Mouse (Mus musculus) layer of hippocampus, postnatal 10 days (tissue): ENCODE results near the gene Nutf2. TPM values are rescaled to one million over a fixed set of nuclear protein-coding genes. Genes with fewer than 3 reads are reported as not detected.

Experiments used
- DNase-seq, 2 experiments: peaks; one replicate each; pipeline ENCODE4 v3.0.0; 2021; ENCODE audit warnings: low spot score in 2 of 2
- total RNA-seq, 2 experiments: library from RNA; stranded (reverse); gene quantifications; 2 replicates each; pipeline ENCODE4 v1.2.3; 2021

The Nutf2 gene
- total RNA-seq, 2 experiments from 2014 or later = 23.3 to 42.6 TPM

DNA sequence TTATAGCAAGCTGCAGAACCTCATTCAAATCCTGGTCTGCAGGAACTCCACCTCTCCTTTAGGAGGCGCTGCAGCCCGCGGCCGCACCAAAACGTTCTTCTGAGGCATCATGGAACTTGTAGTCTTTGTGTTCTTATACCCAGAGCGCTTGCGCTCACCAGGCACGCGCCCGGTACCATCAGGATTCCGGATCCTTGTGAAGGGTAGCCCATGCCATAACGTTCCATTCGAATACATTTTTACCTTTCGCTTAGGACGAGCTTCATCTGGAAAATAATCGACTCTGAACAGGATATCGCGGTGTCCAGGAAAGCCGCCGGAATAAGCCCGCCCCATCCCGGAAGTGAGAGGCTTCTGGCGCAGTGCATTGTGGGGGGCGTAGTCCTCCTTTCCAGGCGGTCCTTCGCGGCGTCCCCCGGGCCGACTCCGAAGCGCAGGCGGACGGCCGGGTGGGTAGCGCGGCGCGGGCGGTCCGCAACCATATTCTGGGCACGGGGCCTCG lies 5.6 kb upstream of the Nutf2 start, which contains the start of gene Thap11:
Gene Thap11 (plus strand): TSS at position 418 of the 502 bp plus-strand sequence.
- DNase-seq = peak; percentile 91 to 93

DNA sequence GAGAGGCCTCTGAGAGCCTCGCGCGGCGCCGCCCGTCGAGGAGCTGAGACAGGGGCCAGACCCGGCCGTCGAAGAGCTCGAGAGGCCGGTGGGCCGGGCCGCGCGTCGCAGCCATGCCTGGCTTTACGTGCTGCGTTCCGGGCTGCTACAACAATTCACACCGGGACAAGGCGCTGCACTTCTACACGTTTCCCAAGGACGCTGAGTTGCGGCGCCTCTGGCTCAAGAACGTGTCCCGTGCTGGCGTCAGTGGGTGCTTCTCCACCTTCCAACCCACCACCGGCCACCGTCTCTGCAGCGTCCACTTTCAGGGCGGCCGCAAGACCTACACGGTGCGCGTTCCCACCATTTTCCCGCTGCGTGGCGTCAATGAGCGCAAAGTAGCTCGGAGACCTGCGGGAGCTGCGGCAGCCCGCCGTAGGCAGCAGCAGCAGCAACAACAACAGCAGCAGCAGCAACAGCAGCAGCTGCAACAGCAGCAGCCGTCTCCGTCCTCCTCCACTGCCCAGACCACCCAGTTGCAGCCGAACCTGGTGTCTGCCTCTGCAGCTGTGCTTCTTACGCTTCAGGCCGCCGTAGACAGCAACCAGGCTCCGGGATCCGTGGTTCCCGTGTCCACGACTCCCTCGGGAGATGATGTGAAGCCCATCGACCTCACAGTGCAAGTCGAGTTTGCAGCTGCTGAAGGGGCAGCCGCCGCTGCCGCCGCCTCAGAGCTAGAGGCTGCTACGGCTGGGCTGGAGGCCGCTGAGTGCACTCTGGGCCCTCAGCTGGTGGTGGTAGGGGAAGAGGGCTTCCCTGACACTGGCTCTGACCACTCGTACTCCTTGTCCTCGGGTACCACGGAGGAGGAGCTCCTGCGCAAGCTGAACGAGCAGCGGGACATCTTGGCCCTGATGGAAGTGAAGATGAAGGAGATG lies 4.9 kb upstream of the Nutf2 start:
- DNase-seq = peak; percentile 60 to 68

DNA sequence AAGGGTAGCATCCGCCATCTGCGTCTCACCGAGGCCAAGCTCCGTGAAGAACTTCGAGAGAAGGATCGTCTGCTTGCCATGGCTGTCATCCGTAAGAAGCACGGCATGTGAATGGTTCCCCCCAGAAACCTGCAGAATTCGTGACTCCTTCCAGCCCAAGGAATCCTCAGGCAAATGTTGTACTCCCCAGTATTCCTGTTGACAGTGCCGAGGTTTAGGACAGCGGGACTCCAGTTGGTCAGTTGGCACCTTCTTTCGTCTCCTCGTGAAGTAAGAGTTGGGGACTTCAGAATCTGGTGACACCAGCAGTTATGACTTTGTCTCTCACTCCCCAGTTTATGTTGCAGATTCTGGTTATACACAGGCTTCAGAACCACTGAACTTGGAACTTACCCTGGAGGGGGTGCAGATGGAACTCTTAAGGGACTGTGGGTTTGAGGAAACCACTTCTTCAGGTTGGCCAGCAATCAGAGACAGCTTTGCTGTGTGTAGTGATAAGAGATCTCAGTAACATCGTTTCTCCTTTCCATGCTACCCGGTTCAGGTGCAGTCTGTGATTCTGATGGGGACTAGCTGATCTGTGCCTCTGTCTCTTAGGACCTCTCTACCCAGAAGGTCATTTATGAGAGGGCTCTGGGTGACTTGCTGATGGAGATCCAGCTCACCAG lies 4.1 kb upstream of the Nutf2 start:
- DNase-seq = no peak

DNA sequence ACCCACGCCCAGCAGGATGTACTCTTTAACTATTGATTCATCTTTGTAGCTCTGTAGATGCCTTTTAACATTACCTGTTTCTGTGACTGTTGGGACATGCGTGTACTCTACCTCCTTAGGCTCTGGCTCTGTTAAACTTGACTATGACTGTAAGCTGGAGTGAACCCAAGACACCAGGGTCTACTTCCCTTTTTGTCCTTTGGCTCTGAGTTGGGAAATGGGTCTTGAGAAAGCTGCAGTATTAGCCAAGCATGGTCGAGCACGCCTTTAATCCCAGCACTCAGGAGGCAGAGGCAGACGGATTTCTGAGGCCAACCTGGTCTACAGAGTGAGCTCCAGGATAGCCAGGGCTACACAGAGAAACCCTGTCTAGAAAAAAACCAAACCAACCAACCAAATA lies 1.9 kb upstream of the Nutf2 start:
- no peak for DNase-seq

DNA sequence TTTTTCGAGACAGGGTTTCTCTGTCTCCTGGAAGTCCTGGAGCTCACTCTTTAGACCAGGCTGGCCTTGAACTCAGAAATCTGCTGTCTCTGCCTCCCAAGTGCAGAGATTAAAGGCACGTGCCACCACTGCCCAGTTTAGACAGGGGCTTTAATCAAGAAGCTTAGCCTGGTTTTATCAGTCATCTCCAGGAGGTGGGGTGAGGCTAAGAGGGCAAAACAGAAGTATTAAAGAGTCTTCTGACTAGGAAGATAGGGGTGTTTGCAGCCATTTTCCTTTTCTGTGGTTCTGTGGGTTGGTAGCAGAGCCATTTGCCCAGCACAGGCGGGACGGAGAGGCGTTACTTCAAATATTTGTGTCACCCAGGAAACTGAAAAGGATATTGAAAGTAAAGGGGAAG lies 1.1 kb upstream of the Nutf2 start:
- DNase-seq = no peak

DNA sequence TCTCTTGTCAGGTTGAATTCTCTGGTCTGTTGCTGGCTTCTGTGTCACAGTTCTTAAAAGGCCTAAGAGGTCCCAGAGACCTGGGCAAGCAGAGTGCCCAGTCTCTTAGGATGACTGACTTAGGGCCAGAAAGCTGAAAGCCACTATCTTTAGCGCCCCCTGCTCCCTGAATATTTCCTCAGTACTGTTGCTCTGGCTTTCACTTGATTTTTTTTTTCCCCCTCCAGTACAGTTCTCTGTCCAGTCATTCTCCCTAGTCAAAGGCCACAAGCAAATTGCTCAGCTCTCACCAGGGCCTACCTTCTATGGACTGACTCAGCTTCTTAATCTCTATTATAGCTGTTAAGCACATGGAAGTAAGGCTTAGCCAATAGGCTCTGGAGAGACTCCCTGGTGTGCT lies 1.6 kb downstream of the Nutf2 start:
- peak in 1 of 2 experiments; percentile 22 for DNase-seq

DNA sequence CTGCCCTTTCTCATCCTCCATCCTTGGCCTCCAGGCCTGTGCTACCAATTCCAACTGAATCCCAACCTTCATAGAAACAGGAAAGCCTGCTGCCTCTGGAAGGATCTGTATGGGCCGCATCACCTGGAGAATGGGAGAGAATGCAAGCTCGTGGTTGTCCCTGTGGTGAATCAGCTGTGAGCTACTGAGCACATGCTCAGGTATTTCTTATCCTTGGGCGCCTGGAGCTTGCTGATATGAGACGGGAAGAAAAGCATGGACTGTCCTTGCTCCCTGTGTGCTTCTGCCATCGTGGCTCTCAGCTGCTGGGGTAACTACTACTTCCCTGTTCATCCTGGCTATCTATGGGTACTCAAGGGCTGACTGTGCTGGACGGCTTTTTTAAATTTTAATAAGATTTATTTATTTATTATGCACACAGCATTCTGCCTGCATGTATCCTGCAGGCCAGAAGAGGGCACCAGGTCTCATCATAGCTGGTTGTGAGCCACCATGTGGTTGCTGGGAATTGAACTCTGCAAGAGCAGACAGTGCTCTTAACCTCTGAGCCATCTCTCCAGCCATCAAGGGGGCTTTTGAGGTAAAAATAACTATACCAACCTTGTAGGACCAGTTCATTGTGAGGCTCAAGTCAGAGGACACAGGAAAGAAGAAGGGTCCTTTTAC lies 6.1 kb downstream of the Nutf2 start:
- no peak for DNase-seq

DNA sequence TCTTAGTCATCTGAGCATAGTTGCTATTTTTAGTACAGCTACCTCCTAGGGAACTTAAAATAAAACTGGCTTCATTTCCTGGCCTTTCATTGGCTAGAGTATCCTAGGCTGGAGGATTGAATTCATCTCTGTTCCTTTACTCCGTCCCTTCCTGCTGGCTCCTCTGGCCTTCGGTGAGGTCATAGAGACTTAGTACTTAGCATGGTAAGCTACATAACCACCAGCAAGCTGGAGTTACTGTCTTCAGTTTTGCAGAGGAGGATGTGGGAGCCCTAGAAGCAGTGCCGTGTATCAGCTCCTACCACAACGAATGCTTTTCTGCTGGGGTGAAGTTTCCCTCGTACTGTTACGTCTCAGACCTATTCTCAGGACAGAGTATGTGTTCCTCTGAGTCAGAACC lies 13.9 kb downstream of the Nutf2 start:
- DNase-seq = no peak

DNA sequence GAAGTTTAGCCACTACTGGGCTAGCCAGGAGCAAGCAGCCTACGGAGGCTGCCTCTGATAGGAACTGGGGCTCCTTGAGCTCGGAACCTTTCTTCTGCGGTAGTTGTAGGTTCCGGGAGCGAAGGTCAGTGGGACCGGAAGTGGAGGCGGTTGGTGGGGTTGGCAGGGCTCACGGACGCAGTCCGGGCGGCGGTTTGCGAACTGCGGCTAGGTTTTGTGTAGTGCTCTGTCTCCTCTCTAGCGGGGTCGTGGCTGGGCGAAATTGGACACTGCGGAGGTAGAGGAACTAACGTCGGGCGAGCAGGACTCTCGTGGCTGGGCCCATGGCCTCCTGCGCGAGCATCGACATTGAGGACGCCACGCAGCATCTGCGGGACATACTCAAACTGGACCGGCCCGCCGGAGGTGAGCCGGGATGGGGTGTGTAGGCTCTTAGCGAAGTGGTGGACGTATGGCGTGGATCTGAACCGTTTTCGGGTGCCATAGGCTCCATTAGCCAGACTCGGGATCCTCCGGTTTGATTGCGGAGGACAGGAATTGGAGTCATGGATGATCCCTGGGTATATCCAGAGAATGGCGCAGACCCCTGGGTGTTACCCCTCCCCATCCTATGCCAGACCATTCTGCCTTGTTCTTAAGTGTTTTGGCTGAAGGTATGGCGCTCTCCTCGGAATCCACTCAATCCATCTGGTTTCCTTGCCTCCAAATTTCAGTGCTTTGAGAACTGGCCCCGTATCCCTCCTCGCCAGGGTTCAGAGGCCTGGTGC lies 20.6 kb downstream of the Nutf2 start, which contains the start of gene Edc4:
Gene Edc4 (plus strand): TSS at position 128 of the 767 bp plus-strand sequence.
- peak; percentile 93 to 94 for DNase-seq

DNA sequence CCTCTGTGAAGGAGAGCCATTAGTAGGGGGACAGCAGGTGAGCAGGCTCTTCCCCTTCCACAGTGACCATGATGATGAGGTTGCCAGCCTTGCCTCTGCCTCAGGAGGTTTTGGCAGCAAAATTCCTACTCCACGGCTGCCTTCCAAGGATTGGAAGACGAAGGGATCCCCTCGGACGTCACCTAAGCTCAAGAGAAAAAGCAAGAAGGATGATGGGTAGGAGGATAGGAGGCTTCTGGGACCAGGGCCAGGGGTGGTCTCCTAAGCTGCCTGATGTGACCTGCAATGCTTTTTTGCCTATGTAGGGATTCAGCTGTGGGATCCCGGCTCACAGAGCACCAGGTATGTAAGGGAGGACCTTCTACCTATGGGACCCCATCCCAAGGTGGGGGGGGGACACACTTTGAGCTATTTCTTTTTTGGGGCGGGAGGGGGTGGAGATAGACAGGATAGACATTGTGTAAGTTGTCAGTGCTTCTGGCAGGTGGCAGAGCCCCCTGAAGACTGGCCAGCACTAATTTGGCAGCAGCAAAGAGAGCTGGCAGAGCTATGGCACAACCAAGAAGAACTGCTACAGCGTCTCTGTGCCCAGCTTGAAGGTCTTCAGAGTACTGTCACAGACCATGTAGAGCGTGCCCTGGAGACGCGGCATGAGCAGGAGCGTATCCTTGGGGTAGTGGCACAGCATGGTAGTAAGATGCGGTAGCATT lies 29.5 kb downstream of the Nutf2 start:
- peak; percentile 40 to 52 for DNase-seq

DNA sequence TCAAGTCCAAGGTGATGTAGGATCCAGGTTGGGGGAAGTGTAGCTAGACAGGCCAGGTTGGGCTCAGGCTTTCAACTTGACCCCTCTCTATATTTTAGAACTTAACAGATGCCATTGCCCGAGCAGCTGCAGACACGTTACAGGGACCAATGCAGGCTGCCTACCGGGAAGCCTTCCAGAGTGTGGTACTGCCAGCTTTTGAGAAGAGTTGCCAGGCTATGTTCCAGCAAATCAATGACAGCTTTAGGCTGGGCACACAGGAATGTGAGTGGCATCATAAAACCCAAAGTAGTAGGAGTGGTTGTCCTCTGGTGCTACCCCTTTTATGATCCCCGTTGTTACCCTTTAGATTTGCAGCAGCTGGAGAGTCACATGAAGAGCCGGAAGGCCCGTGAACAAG lies 30.5 kb downstream of the Nutf2 start:
- DNase-seq = peak; percentile 80

DNA sequence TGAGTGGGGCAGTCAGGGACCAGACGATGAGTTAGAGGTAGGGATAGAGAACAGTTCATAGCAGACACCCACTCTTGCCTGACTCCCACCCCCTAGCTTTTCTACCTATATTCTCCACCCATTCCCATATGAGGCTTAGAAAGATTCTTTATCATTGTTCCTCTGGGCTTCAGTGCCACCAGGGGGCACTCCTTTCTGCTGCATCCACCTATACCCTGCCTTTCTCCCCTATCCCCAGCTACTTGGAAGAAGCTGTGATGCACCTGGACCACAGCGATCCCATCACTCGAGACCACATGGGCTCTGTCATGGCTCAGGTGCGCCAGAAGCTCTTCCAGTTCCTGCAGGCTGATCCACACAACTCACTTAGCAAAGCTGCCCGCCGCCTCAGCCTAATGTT lies 32.1 kb downstream of the Nutf2 start:
- peak in 1 of 2 experiments; percentile 42 for DNase-seq

DNA sequence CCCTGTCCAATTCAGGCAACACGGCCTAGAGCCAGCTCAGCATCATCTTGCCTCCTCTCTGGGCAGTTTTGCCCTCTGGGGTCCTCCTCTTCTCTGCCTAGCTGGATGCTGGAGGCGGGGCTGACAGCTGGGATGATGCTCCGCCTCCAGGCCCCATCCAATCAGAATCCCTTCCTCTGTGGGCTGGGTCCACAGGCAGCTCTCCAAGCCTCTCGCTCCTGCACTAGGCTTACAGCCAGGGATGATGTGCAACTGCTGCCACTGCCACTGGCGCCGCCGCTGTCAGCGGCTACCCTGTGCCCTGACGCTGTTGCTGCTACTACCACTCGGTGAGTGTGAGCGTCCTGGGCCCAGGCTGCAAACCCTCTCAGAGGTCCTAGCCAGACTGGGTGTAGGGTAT lies 33.0 kb downstream of the Nutf2 start, which contains the start of gene Nrn1l:
Gene Nrn1l (plus strand): TSS at position 229 of the 400 bp plus-strand sequence.
- DNase-seq = peak; percentile 76 to 82

DNA sequence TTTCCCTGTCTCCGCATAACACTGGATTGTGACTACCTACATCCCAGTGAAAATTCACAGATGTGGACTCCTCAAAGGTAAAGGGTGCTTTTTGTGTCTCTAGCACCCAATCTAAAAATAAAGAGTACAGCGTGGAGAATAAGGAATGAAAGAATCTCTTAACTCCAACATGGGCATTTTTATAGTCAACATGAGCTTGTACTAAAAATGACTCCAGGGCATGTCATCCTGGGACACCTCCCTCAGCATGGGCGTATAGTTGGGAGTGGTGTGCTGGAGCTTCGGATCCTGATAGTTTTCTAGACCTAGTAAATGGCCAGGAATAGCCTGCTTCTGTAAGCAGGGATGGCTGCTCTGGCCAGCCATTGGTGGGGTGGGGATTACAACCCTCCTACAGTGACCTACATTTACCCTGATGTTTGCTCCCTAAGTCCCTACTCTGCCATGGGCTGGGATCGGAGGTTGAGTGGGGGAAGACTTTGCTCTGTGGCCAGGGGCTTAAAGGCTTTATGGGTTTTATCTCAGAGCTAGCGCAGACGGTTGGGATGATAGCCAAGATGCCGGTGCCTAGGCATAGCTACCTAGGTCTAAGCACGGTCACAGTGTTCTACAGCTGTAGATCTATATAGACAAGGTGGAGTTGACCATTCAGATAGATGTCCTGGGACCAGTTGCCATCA lies 37.6 kb downstream of the Nutf2 start:
- DNase-seq = no peak

DNA sequence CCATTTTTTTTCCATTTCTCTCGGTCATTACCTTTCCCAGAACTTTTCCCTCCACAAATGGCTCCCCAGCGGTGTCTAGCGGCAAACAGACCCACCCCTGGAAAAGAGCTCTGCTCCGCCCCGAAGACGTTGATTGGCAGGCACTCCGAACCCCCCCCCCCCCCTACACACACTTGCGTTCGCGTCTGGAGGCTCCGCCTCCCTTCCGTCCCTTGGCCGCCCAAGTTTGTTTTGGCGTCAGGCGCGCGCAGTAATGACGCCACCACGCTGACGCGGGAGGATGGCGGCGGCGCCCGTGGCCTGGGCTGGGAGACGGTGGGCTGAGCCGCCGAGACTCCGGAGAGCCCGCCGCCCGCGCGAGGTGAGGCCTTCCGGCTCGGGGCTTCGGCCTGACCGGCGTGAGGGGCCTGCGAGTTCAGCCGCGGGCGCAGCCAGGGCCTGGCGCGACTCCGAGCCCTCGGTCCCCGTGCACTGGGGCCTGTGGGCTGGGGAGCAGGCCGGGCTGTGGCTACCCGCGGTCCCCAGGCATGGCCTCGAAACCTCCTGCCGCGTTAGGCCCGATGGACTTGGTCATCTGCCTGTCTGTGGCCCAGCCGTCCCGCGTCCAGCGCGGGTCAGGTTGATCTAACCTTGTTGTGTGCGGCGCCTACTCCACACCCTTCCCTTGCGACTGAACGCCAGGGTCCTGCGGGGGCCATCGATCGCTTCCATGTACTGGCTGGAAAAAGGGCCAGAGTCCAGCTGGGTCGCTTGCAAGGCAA lies 40.0 kb downstream of the Nutf2 start, which contains the start of gene Pskh1:
Gene Pskh1 (plus strand): TSS at position 262 of the 761 bp plus-strand sequence.
- peak; percentile 92 to 96 for DNase-seq

DNA sequence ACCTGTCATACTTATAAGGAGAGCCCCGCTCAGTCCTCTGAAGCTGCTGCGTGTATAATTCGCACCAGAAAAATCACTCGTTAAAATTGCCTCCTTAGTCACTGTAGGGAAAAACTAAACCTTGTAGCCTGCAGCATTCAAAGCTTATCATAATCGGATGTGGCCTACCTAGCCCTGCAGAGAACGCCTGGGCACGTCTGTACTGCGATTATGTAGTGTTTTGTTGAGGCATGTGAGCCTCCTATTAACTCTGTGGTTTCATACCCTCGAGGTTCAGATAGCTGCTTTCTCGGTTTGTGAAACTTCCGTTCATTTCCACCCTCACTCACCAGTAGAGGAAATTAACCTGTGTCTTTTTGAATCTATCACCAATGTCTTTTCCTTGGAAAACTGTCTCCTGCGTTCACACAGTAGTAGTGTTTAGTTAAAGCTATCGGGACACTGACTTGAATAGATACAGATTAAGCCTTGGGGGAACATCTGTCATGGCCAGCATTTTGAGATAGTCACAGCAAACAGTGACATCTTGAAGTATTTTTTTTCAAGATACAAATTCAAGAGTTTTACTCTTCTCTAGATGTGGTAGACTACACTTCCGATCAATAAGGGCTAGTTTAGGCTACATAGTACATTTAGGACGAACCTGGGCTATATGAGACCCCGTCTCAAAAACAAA lies 40.7 kb downstream of the Nutf2 start:
- no peak for DNase-seq

DNA sequence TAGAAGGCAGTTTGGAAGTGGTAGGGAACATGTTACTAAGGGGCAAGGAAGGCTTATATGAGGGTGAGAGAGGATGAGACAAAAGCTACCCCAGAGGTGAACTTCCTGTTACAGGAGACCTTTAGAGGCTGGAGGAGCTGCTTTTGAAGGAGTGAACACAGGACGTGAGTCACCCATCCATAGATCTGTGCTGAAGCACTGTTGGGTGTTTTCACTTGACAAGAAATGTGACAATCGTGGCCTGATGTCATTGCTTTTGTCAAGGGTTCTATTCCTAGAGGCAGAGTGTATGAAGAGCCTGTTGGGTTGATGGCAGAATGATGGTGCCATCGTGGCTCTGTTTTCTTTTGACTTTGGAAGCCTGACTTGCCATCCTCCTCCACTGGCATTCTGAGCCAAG lies 59.0 kb downstream of the Nutf2 start:
- DNase-seq = no peak

DNA sequence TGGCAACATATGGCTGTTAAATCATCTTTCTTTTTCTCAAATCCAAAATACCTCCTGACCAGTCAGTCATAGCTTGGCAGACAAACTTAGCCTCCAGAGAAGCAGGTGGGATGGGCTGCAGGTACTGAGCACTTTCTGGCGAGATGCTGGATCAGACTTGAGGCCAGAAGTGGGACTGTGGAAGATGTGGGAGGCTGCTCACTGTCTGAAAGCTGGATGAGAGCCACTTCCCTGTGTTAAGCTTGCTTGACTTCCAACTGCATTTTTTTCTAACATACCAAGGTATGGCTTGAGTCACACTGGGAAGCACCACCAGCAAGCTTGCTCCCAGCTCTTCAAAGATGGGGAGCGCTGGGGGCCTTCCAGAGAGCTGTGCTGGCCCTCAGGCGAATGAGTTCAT lies 64.7 kb downstream of the Nutf2 start:
- DNase-seq = no peak
